Mouse (Mus musculus) pancreas, adult 10 weeks (tissue): ENCODE results near the gene Mgat1. TPM values are rescaled to one million over a fixed set of nuclear protein-coding genes. Genes with fewer than 3 reads are reported as not detected.

Source experiments
- polyA plus RNA-seq: library from polyadenylated mRNA; stranded (reverse); fragments of 350-450 nt; fragmentation: Illumina TruSeq; extraction: RNeasy Lipid Tissue Mini Kit (QIAGEN cat#74804); gene quantifications from one replicate; pipeline ENCODE4 v1.2.3, GENCODE M21; 2015; ENCODE audit warnings: low read depth, low replicate concordance; ENCODE audit not compliant: insufficient read depth

Gene Mgat1
- 21.8 TPM for polyA plus RNA-seq

DNA sequence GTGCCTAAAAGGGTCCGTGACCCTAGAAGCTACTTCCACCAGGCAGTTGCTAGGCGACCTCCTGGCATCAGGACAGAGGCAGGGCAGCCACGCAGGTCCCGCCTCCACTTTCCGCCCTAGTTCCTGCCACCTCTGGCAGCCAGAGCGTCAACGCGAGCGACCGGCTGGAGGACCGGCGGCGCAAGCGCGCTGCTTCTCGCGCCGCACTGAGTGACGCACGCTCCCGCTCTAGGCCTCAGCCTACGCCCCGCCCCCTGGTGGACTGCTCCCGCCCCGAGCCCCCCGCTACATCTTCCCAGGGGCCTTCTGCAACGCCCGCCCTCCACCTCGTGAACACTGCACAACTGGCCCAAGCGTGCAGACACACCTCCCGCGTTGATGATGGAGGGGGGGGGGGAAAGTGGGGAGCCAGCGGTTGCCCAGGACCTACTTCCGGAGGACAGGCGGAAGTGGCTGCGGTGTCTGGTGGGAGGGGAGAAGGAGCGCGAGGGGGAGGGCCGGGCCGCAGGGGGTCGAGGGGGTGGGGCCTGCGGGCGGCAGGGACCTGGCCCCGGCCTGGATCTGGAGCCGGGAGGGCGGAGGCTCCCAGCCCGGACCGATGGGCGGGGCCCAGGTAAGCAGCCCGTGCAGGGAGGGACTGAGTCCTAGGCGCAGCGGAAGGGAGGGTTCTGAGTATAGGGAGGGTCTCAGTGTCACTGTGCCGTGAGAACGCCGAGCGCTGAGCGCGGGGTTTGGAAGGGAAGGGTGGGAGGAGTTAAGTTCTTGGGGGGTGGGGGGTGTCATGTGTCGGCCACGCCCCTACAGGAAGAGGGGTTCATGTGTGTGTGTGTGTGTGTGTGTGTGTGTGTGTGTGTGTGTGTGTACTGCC lies at the start of gene Mgat1:
Mgat1 (plus strand) TSS at position 465 of the 868 bp plus-strand sequence.

DNA sequence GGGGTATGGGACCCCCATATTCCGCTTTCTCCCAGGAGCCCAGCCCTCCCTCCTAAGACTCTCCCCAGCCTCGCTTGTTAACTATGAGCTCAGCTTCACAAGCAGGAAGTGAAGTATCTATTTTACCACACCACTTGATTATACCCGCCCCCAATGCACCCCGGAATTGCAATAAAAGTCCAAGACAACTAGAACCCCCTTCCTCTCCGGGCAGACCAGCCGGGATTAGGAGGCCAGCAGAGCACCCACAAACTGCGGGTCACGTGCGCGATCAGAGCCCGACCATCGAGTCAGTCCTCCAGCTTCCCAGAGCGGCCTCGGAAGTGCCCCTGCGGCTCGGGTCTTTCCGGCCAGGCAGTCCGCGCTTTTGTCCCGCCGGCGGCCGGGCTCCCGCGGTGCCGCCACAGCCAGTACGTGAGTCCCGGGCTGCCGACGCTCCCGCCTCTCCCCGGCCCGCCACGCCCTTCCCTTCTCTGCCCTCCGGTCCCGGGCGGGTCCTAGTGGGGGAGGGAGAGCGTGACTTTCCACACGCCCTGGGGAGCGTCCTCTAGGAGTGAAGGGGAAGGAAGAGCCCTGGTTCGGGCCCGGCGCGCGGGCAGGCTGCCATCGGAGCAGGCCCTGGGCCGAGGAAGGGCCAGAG lies 40.7 kb upstream of the Mgat1 start, which contains the start of gene Zfp62:
Zfp62 (plus strand) TSS at position 164 of the 640 bp plus-strand sequence.

DNA sequence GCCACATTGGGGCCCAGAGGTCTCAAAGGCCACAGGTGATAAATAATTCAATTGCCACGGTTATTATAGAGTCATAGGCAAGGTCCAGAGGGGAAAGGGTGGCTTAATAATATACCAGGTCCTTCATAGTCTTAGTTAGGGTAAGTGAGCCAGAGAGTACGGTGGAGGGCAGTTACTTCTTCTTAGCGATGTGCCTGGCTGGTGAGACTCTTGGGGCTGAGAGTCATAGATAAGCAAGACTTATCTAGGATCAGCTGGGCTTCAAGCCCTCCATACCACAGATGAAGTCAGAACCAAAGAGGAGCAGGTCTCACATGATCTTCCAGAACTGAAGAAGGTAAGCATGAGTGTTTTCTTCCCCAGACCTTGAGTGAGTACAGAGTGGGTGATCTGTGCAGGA lies 34.2 kb downstream of the Mgat1 start, which contains the start of gene Olfr1393:
Olfr1393 (plus strand) TSS at position 83 of the 400 bp plus-strand sequence.

DNA sequence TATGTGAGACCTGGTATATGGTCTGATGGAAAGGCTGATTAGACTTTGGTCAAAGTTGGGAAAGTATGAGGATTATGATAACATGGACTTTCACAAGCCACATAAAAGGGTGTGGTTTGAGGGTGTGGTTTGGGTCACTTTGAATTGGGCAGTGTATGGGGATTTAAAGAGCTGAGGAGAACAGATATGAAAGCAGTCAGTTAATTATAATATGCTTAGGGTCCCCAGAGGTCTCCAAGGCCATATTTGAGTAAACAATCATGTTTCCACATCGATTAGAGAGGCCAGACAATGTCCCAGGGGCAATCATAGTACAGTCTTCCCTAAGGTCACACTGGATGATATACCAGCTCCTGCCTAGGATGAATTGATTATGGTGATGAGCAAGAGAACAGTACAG lies 41.0 kb downstream of the Mgat1 start, which contains the start of gene Olfr1392:
Olfr1392 (plus strand) TSS at position 301 of the 400 bp plus-strand sequence.

DNA sequence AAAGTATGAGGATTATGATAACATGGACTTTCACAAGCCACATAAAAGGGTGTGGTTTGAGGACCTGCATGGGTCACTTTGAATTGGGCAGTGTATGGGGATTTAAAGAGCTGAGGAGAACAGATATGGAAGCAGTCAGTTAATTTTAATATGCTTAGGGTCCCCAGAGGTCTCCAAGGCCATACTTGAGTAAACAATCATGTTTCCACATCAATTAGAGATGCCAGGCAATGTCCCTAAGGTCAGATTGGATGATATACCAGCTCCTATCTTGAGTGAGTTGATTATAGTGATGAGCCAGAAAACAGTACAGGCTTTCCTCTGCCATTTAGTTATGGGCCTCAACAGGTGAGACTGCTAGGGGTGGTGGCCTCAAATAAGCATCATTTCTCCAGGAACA lies 60.5 kb downstream of the Mgat1 start, which contains the start of gene Olfr10:
Olfr10 (plus strand) TSS at position 301 of the 400 bp plus-strand sequence.

Other genes starting within 250 kb of the Mgat1 start
- 2.8 TPM for gene 9930111J21Rik2, start 192.9 kb upstream of the Mgat1 start, polyA plus RNA-seq
- gene Tgtp2, start 180.0 kb upstream of the Mgat1 start, polyA plus RNA-seq = 9.2 TPM
- gene Ifi47, start 167.6 kb upstream of the Mgat1 start, polyA plus RNA-seq = 5.4 TPM
- gene Olfr1396, start 129.3 kb upstream of the Mgat1 start, polyA plus RNA-seq = 1.1 TPM
- not detected for gene Olfr1395, start 101.9 kb upstream of the Mgat1 start, polyA plus RNA-seq
- gene Olfr1394, start 89.8 kb upstream of the Mgat1 start, polyA plus RNA-seq = not detected
- gene Btnl9, start 57.0 kb upstream of the Mgat1 start, polyA plus RNA-seq = 19.2 TPM
- 5.4 TPM for gene Zfp62, start 40.9 kb upstream of the Mgat1 start, polyA plus RNA-seq
- gene Olfr1393, start 34.1 kb downstream of the Mgat1 start, polyA plus RNA-seq = 0.37 TPM
- not detected for gene Olfr1392, start 41.1 kb downstream of the Mgat1 start, polyA plus RNA-seq
- not detected for gene Olfr10, start 60.5 kb downstream of the Mgat1 start, polyA plus RNA-seq
- gene Olfr1391, start 78.6 kb downstream of the Mgat1 start, polyA plus RNA-seq = not detected
- gene Olfr1390, start 91.0 kb downstream of the Mgat1 start, polyA plus RNA-seq = not detected
- gene Olfr1389, start 178.9 kb downstream of the Mgat1 start, polyA plus RNA-seq = not detected
- gene Olfr1388, start 192.4 kb downstream of the Mgat1 start, polyA plus RNA-seq = not detected
- gene Olfr1387, start 211.2 kb downstream of the Mgat1 start, polyA plus RNA-seq = not detected
- gene Olfr1386, start 220.9 kb downstream of the Mgat1 start, polyA plus RNA-seq = not detected
- gene Olfr1385, start 244.9 kb downstream of the Mgat1 start, polyA plus RNA-seq = not detected